Mouse (Mus musculus) testis, adult 2 months (tissue): Measurements from ENCODE around the gene Vezt. TPM values are rescaled to one million over a fixed set of nuclear protein-coding genes. Genes with fewer than 3 reads are reported as not detected.

Experiments
- H3K27ac ChIP-seq: fragments of 200-500 bp; 2 replicates; pipeline ENCODE4 v1.5.1; 2012; ENCODE audit warnings: low read depth, low read length; ENCODE audit not compliant: control insufficient read depth, insufficient read depth
- H3K27me3 ChIP-seq: fragments of 200-500 bp; 2 replicates; pipeline ENCODE4 v1.6.1; 2012; ENCODE audit warnings: mild to moderate bottlenecking, low read length, moderate library complexity; ENCODE audit not compliant: control insufficient read depth, insufficient read depth
- H3K36me3 ChIP-seq: fragments of 200-500 bp; 2 replicates; pipeline ENCODE4 v1.6.1; 2012; ENCODE audit warnings: mild to moderate bottlenecking, low read length; ENCODE audit not compliant: control insufficient read depth, insufficient read depth
- H3K4me1 ChIP-seq: fragments of 200-500 bp; 2 replicates; pipeline ENCODE4 v1.6.1; 2012; ENCODE audit warnings: low read length; ENCODE audit not compliant: control insufficient read depth, insufficient read depth
- H3K4me3 ChIP-seq: fragments of 200-500 bp; 2 replicates; pipeline ENCODE4 v1.5.1; 2012; ENCODE audit warnings: low read depth, mild to moderate bottlenecking, low read length, moderate library complexity, mixed read lengths; ENCODE audit not compliant: control insufficient read depth
- CTCF ChIP-seq: fragments of 200-500 bp; IDR thresholded peaks from 2 replicates; pipeline ENCODE4 v1.5.1; 2012; ENCODE audit warnings: low read depth, mild to moderate bottlenecking, inconsistent platforms, low read length, moderate library complexity; ENCODE audit not compliant: control insufficient read depth, insufficient read depth, insufficient replicate concordance
- POLR2A ChIP-seq: fragments of 200-500 bp; IDR thresholded peaks from 2 replicates; pipeline ENCODE4 v1.6.1; 2012; ENCODE audit warnings: low read depth, mild to moderate bottlenecking, inconsistent platforms, low read length, moderate library complexity; ENCODE audit not compliant: control insufficient read depth
- polyA plus RNA-seq: library from polyadenylated mRNA; depleted of rRNA; stranded (reverse); fragments of >200 nt; gene quantifications from 2 replicates; pipeline ENCODE4 v1.2.3, GENCODE M21; 2012

Vezt gene
- polyA plus RNA-seq, 1 experiment: 33.7 TPM

DNA sequence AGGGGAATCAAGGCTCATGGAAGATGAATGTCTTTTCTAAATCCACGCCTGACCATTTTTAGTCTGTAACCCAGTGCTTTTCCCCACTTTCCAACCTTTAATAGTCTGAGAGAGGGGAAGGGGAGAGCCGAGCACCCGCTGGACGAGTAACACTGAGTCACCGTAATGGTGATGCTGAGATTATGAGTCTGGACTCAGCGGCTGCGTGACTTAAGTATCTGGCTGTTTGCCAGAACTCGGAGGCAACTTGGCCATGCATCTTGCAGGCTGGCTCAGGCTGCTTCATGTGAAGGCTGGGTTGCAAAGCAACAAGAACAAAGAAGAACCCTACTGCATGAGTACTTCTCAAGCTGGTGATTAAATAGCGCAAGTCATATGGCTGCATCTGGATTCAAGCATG is 101.6 kb downstream of the Vezt start:
- H3K4me1 ChIP-seq: peaks cover 2% of the 10 kb centered on the region; the same call in 1 of the 2 replicates
- H3K4me3 ChIP-seq: no peak overlapping the region
- H3K36me3 ChIP-seq: no peaks in the 10 kb centered on the region
- H3K27me3 ChIP-seq: no peaks in the 10 kb centered on the region
- no peak overlapping the region for H3K27ac ChIP-seq
- TF ChIP-seq POLR2A: no peak

DNA sequence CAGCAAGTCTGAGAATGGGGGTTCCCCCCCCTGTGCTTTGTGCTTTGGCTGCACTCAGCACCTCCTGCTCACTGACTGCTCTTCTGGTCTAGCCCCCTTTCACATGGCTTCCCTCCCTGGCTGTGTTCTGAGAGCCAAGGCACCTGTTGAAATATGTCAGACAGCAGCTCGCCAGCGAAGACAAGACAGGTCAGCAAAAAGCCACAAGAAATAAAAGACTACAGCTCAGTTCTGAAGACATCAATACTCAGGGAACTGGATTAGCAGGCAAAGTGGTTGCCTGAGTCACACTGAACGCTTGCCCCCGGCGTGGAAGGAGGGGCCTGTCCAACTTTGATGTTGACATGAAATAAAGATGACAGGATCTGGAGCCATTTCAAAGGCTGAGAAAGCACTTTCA is 102.8 kb downstream of the Vezt start:
- H3K4me1 ChIP-seq: peaks cover 2% of the 10 kb centered on the region; the same call in 1 of the 2 replicates
- H3K4me3 ChIP-seq: no peak overlapping the region
- H3K36me3 ChIP-seq: no peaks in the 10 kb centered on the region
- TF ChIP-seq CTCF (no peak), POLR2A (no peak)
- no peak overlapping the region for H3K27ac ChIP-seq
- H3K27me3 ChIP-seq: no peaks in the 10 kb centered on the region

DNA sequence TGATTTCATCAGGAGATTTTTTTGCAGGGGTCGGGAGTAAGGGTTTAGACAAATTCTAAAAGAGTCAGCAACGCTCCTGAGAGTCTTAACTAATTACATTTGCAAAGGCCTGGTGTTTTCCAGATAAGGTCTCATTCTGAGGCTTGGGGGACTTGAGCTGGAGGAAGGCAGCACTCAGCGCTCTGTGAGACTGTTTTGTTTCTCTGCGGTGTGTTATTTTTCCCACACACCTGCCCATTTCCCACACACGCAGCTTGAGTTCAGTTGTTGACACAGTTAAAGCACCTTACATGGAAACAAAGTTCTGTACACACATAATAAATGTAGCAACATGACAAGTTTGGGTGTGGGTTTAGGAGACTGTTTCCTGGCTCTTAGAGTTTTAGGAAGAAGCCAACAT is 103.6 kb downstream of the Vezt start:
- no peaks in the 10 kb centered on the region for H3K27me3 ChIP-seq
- H3K27ac ChIP-seq: no peak overlapping the region
- H3K4me3 ChIP-seq: no peak overlapping the region
- peaks cover 2% of the 10 kb centered on the region; the same call in 1 of the 2 replicates for H3K4me1 ChIP-seq
- TF ChIP-seq POLR2A (no peak), CTCF (no peak)
- no peaks in the 10 kb centered on the region for H3K36me3 ChIP-seq

DNA sequence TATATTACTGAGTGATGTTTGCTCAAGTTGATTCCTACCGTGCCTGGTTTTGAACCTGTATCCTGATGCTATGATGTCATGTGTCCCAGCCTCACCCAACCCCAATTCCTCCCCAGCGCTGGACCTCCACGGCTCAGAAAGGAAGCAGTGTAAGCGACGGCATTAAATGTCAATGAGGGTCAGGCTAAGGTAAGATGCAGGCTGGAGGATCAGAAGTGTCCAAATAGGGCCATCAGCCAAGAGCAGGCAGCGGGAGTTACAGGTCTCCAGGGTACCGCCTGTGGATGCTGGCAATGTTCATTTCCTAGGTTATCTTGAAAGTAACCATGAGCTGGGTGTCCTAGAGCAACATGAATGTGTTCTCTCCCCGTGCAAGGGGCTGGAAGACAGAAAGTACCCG is 104.2 kb downstream of the Vezt start:
- Histone ChIP-seq H3K4me1 (peaks cover 2% of the 10 kb centered on the region; the same call in 1 of the 2 replicates), H3K27me3 (no peaks in the 10 kb centered on the region), H3K27ac (no peak overlapping the region), H3K4me3 (no peak overlapping the region), H3K36me3 (no peaks in the 10 kb centered on the region)
- TF ChIP-seq CTCF (no peak), POLR2A (no peak)

DNA sequence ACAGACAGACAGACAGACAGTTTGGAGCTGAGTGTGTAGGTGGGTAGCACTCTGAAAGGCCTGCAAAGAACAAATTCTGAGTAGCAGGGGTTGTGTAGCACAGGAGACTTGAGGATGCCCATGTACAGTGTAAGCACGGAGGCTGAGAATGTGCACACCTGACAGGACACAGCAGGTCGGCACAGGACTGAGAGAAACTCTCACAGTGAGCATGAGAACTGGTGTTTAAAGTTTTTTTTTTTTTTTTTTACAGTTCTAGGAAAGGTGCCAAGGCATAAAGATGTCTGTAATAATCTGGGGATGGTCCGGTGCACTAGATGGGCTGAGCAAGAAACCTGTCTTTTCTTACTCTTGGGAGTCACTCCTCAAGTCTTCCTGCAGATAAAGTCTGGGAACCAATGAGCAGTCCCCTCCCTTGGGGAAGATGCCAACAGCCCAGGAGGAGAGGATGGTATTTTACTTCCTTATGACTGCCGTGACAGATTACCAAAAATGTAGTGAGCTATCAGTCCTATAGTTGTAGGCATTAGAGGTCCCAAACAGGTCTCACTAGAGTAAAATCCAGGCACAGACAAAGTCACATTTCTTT is 105.3 kb downstream of the Vezt start:
- Histone ChIP-seq H3K27me3 (no peaks in the 10 kb centered on the region), H3K27ac (no peak overlapping the region)
- TF ChIP-seq CTCF (no peak), POLR2A (no peak)

DNA sequence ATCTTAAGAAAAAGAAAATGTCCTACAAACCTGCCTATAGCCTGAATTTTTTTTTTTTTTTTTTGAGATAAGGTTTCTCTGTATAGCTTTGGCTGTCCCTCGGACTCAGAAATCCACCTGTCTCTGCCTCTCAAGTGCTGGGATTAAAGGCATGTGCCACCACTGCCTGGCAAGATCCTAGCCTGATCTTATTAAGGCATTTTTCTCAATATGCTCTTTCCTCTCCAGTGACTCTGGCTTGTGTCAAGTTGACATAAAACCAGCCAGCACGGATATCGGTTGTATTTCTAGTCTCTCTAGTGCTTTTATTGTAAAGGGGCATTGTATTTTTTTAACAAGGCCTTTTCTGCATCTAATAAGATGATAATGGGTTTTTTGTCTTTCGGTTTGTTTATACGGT is 111.0 kb downstream of the Vezt start:
- H3K4me3 ChIP-seq: no peak overlapping the region
- no peaks in the 10 kb centered on the region for H3K27me3 ChIP-seq
- H3K4me1 ChIP-seq: no peaks in the 10 kb centered on the region
- no peak for TF ChIP-seq CTCF
- TF ChIP-seq POLR2A: no peak
- H3K36me3 ChIP-seq: no peaks in the 10 kb centered on the region
- H3K27ac ChIP-seq: no peak overlapping the region

More for the DNA sequence above, 105.3 kb downstream of the Vezt start:
- H3K4me1 ChIP-seq: peaks cover 2% of the 10 kb centered on the region; the same call in 1 of the 2 replicates
- H3K4me3 ChIP-seq: no peak overlapping the region
- no peaks in the 10 kb centered on the region for H3K36me3 ChIP-seq

DNA sequence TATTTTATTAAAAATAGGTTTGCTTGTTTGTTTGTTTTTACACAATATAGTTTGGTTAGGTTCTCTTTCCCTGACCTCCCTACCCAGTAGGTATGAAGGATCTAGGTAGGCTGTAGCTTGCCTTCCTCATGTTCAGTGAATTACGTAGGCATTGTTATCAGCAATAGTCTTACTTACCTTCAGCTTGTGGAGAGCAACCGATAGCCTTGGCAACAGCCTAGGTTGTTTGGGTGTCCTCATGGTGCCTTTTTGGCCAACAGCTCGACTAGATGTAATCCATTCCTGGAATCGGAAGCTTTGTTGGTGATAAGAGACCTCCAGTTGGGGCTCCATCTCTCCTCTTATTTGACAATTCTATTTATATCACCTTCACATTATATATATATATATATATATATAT is 114.5 kb downstream of the Vezt start:
- H3K4me3 ChIP-seq: no peak overlapping the region
- TF ChIP-seq CTCF: no peak
- no peak for TF ChIP-seq POLR2A
- H3K27ac ChIP-seq: no peak overlapping the region
- no peaks in the 10 kb centered on the region for H3K27me3 ChIP-seq
- H3K36me3 ChIP-seq: no peaks in the 10 kb centered on the region
- H3K4me1 ChIP-seq: peaks cover 4% of the 10 kb centered on the region

DNA sequence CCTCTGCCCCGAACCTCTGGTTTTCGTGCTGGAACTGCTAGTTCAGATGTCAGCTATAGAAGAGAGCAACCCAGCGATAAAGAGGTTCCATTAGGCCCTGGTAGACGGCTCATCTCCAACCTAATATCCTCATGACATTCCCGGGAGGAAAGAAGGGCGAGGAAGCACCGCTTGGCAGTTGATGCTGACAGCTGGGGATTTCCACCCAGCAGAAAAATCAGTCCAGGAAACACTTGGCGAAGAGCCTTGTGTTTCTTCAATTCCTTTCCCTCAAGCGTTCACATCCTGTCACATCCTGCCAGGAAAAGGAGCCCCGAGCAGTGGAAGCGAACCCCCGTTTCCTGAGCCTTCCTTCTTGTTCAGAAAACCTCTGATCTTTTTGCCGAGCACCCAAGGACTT is 116.4 kb downstream of the Vezt start:
- H3K4me3 ChIP-seq: no peak overlapping the region
- no peaks in the 10 kb centered on the region for H3K27me3 ChIP-seq
- H3K27ac ChIP-seq: no peak overlapping the region
- TF ChIP-seq POLR2A: no peak
- no peak for TF ChIP-seq CTCF
- peaks cover 4% of the 10 kb centered on the region for H3K4me1 ChIP-seq
- no peaks in the 10 kb centered on the region for H3K36me3 ChIP-seq
